Mouse (Mus musculus) brain, embryonic 14.5 days (tissue): ENCODE measurements around the gene Tbr1. TPM values are rescaled to one million over a fixed set of nuclear protein-coding genes. Genes with fewer than 3 reads are reported as not detected.

Experiments used
- DNase-seq: peaks from one replicate; pipeline ENCODE4 v3.0.0-alpha.2; 2011; ENCODE audit warnings: low read depth
- CTCF ChIP-seq: fragments of 200-500 bp; IDR thresholded peaks from 2 replicates; pipeline ENCODE4 v1.5.1; 2012; ENCODE audit warnings: inconsistent platforms, mild to moderate bottlenecking, moderate library complexity, borderline replicate concordance; ENCODE audit not compliant: insufficient read depth, insufficient read length; ENCODE audit errors: extremely low read depth
- POLR2A ChIP-seq: fragments of 200-500 bp; IDR thresholded peaks from 2 replicates; pipeline ENCODE4 v1.6.1; 2012; ENCODE audit warnings: mild to moderate bottlenecking, inconsistent platforms, borderline replicate concordance; ENCODE audit not compliant: poor library complexity, insufficient read depth, insufficient read length, severe bottlenecking; ENCODE audit errors: extremely low read depth
- polyA plus RNA-seq: library from polyadenylated mRNA; depleted of rRNA; stranded (reverse); fragments of >200 nt; gene quantifications from 2 replicates; pipeline ENCODE4 v1.2.3, GENCODE M21; 2012

Tbr1 gene
- polyA plus RNA-seq, 1 experiment = 33.8 TPM

- DNase-seq = no peak
- no peak for TF ChIP-seq POLR2A
- no peak for TF ChIP-seq CTCF
Measured at GRCm38 (mm10) chr2:61804841-61805540, 2.3 kb downstream of the Tbr1 start.

DNA sequence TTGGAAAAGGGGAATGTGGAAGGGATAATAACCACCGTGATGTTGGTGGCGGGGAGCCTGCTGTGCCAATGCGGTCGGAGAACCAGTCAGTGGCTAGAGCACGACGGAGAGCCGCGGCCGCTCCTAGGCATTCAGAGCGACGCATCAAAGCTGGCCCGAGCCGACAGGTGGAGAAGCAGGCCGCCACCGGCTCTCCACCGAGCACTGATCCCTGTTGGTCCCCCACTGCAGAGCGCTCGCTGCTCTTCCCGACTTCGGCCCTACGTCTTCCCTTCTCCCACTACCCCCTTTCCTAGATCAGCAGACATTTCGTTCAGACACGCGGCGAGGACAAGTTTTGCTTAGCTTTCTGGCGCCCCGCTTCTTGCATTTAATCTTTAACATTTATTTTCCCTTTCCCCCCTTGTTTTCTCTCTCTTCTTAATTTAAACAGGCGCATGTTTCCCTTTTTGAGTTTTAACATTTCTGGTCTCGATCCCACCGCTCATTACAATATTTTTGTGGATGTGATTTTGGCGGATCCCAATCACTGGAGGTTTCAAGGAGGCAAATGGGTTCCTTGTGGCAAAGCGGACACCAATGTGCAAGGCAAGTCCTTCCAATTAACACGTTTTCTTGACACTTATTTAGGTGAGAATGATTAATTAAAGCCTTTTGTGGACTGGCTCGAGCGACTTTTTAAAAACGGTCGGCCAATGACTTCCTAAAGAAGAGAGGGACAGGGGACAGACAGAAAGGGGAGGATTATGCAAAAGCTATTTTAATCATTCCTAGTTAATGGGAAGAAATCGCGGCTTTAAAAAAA is 3.0 kb downstream of the Tbr1 start:
- peak; percentile 75 for DNase-seq
- TF ChIP-seq POLR2A (no peak), CTCF (no peak)

- DNase-seq = peak; percentile 40
- TF ChIP-seq CTCF (no peak), POLR2A (no peak)
Measured at GRCm38 (mm10) chr2:61806346-61806825, 3.7 kb downstream of the Tbr1 start.

DNA sequence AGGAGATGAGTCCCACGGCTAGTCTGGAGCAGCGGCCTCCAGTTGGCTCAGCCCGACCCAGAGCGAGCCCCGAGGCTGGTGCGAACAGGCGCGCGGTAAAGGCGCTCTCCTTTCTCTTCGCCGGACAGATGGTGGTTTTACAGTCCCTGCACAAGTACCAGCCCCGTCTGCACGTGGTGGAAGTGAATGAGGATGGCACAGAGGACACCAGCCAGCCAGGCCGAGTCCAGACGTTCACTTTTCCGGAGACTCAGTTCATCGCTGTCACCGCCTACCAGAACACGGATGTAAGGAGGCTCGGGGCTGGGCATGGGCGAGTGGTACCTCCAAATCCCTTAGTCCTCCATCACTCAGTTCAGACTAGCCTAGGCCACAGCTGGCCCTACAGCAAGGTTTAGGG is 4.4 kb downstream of the Tbr1 start:
- no peak for TF ChIP-seq POLR2A
- no peak for TF ChIP-seq CTCF
- DNase-seq = peak; percentile 82

DNA sequence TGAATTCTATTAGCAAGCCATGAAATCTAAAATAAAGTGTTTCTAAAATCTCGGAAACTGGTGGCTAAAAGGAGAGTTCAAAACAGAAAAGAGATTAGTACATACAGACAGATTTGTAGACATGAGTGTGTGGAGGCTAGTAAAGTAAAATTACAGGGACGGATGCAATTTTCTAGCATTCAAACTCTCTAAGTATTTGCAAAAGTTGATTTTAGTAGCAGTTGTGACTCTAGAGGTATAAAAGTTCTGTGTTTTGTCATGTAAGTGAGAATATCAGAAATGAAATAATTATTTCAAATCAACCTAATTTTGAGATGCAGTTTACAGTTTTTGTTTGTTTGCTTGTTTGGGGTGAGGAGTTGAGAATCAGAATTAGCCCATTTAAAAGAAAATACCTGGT is 5.1 kb downstream of the Tbr1 start:
- no peak for TF ChIP-seq CTCF
- TF ChIP-seq POLR2A = no peak
- peak; percentile 38 for DNase-seq

DNA sequence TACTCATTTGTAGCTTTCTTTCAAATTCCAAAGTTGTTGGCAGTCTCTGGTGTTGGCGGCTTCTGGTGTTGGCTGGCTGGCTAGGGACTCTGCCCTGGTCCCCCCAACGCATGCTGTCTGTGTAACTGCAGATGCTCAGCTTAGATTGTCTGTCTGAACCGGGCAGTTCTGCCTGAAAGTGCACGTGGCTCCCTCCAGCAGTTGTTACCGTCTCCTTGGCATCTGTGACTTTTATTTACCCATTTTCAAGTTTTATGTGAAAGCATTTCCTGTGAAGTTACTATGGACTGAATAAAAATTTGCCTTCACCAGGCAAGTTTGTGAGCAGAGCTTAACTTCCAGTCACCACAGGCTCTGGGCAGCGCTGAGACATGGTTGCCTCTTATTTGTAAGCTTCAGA is 6.0 kb downstream of the Tbr1 start:
- TF ChIP-seq POLR2A (no peak), CTCF (no peak)
- peak; percentile 76 for DNase-seq

GRCm38 (mm10) chr2:61809381-61809780 is 6.7 kb downstream of the Tbr1 start:
- TF ChIP-seq POLR2A (no peak), CTCF (no peak)
- no peak for DNase-seq

DNA sequence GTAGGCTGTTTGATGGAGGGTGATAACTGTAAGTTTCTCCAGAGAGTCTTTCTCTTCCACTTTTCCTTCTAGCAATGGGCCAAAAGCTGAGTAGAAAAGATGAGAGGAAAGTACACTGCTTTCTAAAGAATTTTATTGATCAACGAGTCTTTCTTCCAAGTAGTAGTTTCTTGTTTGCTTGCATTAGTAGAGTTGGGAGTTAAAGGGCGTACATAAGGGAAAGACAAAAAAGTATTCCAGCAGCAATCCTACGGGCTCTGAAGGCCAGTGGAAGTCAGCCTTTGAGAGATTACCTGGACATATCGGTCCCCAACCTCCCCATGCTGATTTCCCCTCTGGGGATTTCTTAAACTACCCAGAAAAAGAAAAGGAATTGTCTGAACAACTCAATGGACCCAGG is 8.0 kb downstream of the Tbr1 start:
- DNase-seq = peak; percentile 36
- TF ChIP-seq POLR2A (no peak), CTCF (no peak)

- DNase-seq = peak; percentile 43
- TF ChIP-seq POLR2A = no peak
- TF ChIP-seq CTCF = no peak
Measured at GRCm38 (mm10) chr2:61811163-61811506, 8.4 kb downstream of the Tbr1 start.

DNA sequence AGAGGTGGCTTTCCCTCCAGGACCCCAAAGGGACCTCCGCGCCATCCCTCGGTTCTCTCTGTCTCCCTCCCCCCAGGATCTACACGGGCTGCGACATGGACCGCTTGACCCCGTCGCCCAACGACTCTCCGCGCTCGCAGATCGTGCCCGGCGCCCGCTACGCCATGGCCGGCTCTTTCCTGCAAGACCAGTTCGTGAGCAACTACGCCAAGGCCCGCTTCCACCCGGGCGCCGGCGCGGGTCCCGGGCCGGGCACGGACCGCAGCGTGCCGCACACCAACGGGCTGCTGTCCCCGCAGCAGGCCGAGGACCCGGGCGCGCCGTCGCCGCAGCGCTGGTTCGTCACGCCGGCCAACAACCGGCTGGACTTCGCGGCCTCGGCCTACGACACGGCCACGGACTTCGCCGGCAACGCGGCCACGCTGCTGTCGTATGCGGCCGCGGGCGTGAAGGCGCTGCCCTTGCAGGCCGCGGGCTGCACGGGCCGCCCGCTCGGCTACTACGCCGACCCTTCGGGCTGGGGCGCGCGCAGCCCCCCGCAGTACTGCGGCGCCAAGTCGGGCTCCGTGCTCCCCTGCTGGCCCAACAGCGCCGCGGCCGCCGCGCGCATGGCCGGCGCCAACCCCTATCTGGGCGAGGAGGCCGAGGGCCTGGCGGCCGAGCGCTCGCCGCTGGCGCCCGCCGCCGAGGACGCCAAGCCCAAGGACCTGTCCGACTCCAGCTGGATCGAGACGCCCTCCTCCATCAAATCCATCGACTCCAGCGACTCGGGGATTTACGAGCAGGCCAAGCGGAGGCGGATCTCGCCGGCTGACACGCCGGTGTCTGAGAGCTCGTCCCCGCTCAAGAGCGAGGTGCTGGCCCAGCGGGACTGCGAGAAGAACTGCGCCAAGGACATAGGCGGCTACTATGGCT is 9.0 kb downstream of the Tbr1 start:
- peak; percentile 80 for DNase-seq
- TF ChIP-seq POLR2A (no peak), CTCF (peak; percentile 15; the same call in 1 of the 2 replicates)

- DNase-seq = peak; percentile 39
- TF ChIP-seq CTCF = no peak
- no peak for TF ChIP-seq POLR2A
Measured at GRCm38 (mm10) chr2:61812536-61812935, 9.8 kb downstream of the Tbr1 start.
